Mouse (Mus musculus) frontal cortex, postnatal 25 days (tissue): ENCODE measurements around the gene Dapp1.
"Not testable (repeated sequence)": the region's sequence is repeated elsewhere in the genome, so short reads cannot be mapped to it uniquely, and the experiment has no call there.

Experiments
- DNase-seq, 2 experiments: peaks; one replicate each; pipeline ENCODE4 v3.0.0; 2022; ENCODE audit warnings: low spot score in 2 of 2

Gene Dapp1

GRCm38 (mm10) chr3:137954256-137954916, 27.0 kb downstream of the Dapp1 start:
- DNase-seq, result no peak

DNA sequence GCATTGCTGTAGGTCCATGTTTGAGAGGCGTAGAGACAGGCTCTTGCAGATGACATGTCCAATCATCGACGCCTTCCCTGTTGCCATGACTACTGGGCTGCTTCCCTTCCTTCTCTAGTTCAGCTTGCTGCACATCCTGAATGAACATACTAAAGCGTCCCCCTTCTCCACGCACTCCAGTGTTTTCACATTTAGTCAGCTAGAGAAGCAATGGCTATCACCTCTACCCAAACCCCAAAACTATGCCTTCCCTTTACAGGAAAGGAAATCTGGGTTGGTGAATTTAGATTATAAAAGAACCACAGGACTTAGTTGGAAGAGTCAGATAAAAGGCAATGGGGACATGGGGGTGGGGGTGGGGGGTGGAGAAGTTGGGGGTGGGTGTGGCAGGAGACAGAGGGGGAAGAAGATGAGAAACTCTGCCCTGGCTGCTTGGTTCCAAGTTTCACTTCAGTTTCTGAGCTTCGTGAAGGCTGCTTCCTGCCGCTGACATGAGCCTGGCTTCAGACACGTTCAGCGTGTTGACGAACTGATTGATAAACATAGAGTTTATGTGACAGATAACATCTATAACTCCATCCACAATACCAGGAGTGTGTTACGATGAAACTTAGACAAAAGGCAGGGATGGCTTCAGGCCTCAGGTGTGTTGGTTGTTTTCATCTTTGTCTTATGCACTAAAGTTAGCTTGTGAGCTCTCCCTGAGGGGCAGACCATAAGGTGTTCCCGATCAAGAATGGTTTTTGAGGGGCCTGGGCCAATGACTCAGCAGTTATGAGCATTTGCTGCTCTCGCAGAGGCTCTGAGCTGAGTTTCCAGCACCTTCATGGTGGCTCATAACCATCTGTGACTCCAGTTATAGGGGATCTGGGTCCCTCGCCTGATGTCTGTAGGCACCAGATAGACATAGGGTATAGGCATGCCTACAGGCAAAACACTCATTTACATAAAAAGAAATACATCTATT, 28.1 kb downstream of the Dapp1 start:
- DNase-seq, result peak in 1 of 2 experiments; percentile 49

GRCm38 (mm10) chr3:137952225-137952913, 29.0 kb downstream of the Dapp1 start:
- no peak for DNase-seq

DNA sequence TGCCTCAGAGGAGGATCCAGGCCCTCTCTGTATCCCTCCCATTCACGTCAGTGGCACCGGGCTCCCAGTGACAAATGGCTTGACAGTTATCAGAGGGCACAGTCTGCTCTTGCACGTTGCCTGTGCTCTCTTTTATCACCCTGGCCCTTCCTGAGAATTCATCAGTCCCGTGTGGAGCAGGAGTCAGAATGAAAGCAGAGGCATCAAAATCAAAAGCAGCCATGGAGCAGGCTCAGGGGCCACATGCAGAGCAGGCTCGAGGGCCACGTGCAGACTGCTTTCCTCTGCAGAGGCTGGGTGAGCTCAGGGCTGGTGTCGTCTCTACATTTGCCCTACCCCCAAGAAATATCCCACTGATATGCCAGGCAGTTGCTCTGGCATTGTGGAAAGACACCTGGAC, 29.5 kb downstream of the Dapp1 start:
- no peak for DNase-seq

DNA sequence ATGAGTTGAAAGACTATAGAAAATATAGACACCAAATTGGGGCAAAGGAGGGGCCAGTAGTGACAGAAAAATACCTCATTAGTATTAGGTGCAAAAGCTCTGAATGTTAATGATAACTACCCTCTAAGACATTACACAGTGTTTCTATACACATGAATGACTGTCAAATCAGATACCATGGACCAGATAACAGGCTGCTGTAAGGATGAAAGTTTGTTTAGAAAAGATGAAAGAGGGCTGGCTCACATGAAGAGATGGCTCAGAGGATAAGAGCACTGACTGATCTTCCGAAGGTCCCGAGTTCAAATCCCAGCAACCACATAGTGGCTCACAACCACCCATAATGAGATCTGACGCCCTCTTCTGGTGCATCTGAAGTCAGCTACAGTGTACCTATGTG, 30.0 kb downstream of the Dapp1 start:
- DNase-seq, result not testable (repeated sequence)

GRCm38 (mm10) chr3:137950191-137950885, 31.0 kb downstream of the Dapp1 start:
- no peak for DNase-seq

- no peak for DNase-seq
Observed at GRCm38 (mm10) chr3:137947525-137947924, 33.8 kb downstream of the Dapp1 start.

DNA sequence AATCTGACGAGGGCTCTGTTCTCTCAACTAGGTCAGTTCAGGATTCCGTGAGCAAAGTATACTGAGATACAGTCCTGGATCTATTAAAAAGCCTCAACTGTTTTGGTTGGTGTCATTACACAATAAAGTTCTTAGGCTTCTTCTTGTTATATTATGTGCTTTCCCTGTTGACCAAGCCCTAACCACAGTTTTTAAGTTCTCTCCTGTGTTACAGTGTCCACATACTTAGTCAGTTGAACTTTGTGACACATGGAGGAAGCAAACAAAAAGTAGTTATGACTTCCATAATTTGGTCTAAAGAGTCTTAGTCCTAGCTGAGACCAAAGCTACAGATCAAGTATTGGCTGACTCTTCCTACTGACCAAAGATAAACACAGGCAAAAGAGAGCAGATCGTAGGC, 34.5 kb downstream of the Dapp1 start:
- DNase-seq, result no peak

GRCm38 (mm10) chr3:137943737-137944154, 37.6 kb downstream of the Dapp1 start:
- DNase-seq, result no peak

DNA sequence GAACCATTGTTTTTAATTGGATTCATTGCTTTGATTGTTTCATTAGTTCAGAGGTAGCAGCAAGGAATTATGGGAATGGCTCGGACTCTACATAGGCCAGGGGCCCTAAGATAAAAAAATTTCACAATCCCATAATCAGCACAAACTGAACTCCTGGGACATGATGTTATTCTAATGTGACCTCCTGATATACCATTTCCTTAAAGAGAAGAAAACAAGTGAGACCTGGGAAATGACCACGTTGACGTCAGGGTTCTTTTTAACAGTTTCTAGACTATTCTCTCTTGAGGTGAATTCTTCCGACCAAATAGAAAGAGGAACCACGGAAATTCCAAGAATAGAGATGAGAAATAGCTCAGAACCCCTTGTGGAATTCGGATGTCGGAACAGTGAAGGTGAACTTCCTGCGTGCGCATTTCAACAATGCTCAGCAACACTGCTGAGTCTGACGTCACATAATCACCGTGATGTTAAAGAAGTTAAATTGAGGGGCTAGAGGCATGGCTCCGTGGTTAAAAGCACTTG, 39.2 kb downstream of the Dapp1 start:
- DNase-seq, result no peak

- no peak for DNase-seq
Observed at GRCm38 (mm10) chr3:137941555-137941954, 39.8 kb downstream of the Dapp1 start.

DNA sequence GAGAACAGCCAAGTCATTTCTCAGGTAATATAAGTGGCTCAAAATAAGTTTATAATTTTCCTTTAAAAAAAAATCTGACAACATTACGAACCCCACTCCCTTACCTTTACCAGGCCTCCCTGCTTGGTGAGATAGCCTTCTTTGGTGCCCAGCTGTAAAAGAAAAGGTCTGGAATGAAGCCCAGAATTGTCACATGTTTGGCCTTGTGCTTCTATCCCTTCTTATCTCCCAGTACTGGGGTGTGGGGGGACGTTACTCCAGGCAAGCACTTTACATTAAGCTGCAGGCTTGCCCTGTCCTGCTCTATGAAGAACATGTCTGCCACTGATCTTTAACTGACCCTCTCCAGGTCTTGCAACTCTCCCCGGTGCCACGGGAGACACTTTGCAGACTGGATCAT, 40.6 kb downstream of the Dapp1 start:
- no peak for DNase-seq

GRCm38 (mm10) chr3:137938608-137939007, 42.7 kb downstream of the Dapp1 start:
- DNase-seq, result peak in 1 of 2 experiments; percentile 24

- DNase-seq, result no peak
Observed at GRCm38 (mm10) chr3:137936541-137936940, 44.8 kb downstream of the Dapp1 start.

- DNase-seq, result no peak
Observed at GRCm38 (mm10) chr3:137935570-137936525, 45.5 kb downstream of the Dapp1 start.

- no peak for DNase-seq
Observed at GRCm38 (mm10) chr3:137933986-137934385, 47.4 kb downstream of the Dapp1 start.

GRCm38 (mm10) chr3:137932748-137933147, 48.6 kb downstream of the Dapp1 start:
- no peak for DNase-seq

- no peak for DNase-seq
Observed at GRCm38 (mm10) chr3:137929940-137930339, 51.4 kb downstream of the Dapp1 start.

DNA sequence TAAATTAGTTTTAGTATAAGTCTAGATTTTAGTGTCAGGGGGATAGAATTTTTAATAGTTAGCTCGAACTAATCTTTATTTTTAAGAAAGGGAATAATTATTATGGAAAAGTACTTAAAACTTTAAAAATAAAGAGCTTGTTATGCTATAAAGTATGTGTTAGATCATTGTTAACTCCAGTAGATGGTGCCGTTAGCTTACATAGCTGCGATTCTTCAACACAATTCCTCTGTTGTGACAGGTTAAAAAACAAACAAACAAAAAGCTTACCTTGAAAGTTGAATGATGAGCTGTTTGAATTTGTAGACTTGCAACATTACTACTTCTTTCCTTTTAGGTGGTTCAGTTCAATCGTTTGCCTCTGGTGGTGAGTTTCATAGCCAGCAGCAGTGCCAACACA, 54.3 kb downstream of the Dapp1 start:
- DNase-seq, result no peak

- DNase-seq, result no peak
Observed at GRCm38 (mm10) chr3:137920594-137920993, 60.8 kb downstream of the Dapp1 start.
